Mouse (Mus musculus): ENCODE measurements around the gene Bnip1.

Bnip1 gene

GRCm38 (mm10) chr17:26793068-26793765, 12.4 kb downstream of the Bnip1 start:
- DNase-seq (ENCODE audit: low read depth, low spot score): no peak

- DNase-seq (ENCODE audit: low read depth, low spot score): peak; percentile 47
These were observed 13.9 kb downstream of the Bnip1 start for GRCm38 (mm10) chr17:26794744-26795143.

- no peak for DNase-seq (ENCODE audit: low read depth, low spot score)
These were observed 14.5 kb downstream of the Bnip1 start for GRCm38 (mm10) chr17:26795386-26795785.

DNA sequence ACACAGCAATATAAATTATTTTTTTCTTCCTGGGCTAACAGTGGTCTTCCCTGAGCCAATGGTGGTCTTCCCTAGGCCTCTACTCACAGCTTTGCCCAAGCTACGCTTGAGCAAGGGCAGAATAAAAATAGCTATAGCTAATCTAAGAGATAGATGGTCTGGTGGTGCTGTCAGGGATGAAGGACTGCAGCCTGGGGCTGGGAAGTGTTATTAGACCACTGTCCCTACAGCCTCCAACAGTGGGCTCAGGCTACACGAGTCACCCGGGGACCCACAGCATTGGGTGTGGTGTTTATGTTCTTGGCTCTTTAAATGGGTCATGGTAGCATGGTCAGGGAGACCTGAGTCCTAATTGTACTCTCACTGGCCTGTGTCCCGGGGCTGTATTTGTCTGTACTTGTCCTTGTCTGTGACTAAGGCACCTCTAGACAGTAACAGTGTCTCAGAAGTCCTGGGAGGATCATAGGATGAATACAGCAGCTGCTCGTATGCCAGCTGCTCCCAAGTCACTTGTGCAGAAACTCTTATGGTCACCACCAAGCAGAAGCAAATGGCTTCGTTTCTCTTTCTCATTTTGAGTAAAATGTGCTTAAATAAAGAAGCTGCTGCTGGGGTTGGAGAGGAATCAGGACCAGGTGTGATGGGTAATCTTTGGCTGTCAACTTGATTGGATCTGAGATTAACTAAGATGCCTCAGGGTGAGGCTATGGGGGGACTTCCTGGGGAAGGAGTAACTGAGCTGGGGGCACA, 16.7 kb downstream of the Bnip1 start:
- no peak for DNase-seq (ENCODE audit: low read depth, low spot score)

GRCm38 (mm10) chr17:26802886-26803285, 22.0 kb downstream of the Bnip1 start:
- DNase-seq (ENCODE audit: low read depth, low spot score): no peak

GRCm38 (mm10) chr17:26812607-26813006, 31.7 kb downstream of the Bnip1 start:
- no peak for DNase-seq (ENCODE audit: low read depth, low spot score)

DNA sequence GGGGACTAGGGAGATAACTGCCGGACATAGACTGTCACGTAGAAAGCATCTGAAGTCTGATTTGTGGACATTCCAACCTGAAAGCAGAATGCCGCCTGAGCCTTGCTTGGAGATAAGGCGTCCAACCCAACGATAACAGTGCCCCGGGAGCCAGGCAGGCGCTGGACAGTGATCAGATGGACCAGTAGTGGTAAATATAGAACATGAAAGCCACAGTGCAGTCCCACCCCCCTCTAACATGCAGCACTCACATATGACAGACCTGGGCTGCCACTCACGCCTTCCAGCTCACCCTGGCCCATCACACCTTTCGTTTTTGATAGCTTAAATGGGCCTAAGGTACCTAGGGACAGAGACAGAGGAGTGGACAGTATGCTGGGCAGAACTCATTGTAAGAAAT, 32.6 kb downstream of the Bnip1 start:
- no peak for DNase-seq (ENCODE audit: low read depth, low spot score)

GRCm38 (mm10) chr17:26816810-26817209, 35.9 kb downstream of the Bnip1 start:
- no peak for DNase-seq (ENCODE audit: low read depth, low spot score)

GRCm38 (mm10) chr17:26817776-26818175, 36.9 kb downstream of the Bnip1 start:
- DNase-seq (ENCODE audit: low read depth, low spot score): no peak

DNA sequence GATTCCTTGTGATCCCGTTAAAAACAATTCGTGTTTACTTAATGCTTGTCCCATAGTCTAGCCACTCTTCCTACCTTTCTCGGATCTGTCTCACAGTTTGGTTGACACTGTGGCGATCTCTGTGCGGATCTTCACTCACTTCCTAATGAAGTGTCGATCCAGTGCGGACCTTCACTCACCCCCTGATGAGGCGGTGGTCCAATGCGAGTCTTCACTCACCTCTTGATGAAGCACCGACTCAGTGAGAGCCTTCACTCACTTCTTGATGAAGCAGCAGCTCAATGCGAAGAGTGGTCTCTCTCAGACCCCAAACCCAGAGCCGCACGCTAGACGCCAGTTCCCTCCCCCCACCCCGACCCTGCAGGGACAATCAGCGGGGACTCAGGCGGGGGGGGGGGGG, 45.3 kb downstream of the Bnip1 start:
- no peak for DNase-seq (ENCODE audit: low read depth, low spot score)

DNA sequence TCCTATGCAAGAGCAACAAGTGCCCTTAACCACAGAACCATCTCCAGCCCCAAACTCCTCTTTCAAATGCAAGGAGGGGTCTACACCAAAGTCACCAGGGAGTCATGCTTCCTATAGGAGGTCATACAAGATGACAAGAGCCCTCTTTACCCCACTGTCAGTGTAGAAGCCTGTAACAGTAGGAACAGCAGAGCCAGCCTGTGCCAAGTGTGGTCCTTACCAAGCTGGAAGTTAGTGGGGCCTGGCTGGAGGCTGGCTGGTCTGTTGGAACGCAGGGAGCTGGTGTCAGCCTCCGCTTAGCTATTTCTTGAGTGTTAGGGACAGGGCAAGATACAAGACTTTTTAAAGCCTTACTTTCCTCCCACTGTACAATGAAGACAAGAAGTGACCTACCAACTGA, 52.9 kb downstream of the Bnip1 start:
- DNase-seq (ENCODE audit: low read depth, low spot score): no peak

GRCm38 (mm10) chr17:26834302-26834965, 53.6 kb downstream of the Bnip1 start:
- DNase-seq (ENCODE audit: low read depth, low spot score): no peak

DNA sequence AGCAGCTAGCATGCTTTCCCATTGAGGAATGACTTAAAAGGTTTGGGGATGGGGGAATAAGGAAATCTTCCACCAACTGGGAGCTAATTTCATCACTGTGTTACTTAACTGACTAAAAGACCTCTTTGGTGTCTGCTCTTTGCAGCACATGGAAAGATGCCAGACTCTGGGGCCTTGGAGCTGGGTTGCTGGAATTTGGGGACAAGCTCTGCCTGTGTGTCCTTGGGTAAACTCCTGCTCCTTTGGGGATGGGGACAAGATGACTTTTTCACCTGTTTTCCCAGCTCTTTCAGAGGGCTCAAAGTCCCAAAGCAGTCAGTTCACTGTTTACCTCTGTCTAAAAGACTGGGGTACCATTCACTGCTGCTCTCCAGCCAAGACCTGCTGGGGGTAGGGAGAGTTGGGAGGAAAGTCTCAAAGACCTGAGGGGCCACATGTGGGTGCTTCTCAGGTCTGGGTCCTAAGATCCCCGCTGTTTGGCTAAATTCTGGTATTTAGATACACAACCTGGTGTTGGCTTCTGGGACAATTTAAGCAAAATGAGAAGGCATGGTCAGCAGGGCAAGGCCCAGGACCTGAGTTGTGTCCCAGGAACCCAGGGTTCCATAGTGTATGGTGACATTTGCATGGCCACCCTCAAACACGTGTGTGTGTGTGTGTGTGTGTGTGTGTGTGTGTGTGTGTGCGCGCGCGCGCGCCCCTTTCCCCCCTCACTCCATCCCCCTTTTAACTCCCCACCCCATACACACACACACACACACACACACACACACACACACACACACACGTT, 54.3 kb downstream of the Bnip1 start:
- DNase-seq (ENCODE audit: low read depth, low spot score): no peak

GRCm38 (mm10) chr17:26835956-26836355, 55.1 kb downstream of the Bnip1 start:
- DNase-seq (ENCODE audit: low read depth, low spot score): no peak

- DNase-seq (ENCODE audit: low read depth, low spot score): no peak
These were observed 55.5 kb downstream of the Bnip1 start for GRCm38 (mm10) chr17:26836377-26836776.

GRCm38 (mm10) chr17:26836786-26837545, 56.1 kb downstream of the Bnip1 start:
- no peak for DNase-seq (ENCODE audit: low read depth, low spot score)

- no peak for DNase-seq (ENCODE audit: low read depth, low spot score)
These were observed 56.7 kb downstream of the Bnip1 start for GRCm38 (mm10) chr17:26837546-26837985.

DNA sequence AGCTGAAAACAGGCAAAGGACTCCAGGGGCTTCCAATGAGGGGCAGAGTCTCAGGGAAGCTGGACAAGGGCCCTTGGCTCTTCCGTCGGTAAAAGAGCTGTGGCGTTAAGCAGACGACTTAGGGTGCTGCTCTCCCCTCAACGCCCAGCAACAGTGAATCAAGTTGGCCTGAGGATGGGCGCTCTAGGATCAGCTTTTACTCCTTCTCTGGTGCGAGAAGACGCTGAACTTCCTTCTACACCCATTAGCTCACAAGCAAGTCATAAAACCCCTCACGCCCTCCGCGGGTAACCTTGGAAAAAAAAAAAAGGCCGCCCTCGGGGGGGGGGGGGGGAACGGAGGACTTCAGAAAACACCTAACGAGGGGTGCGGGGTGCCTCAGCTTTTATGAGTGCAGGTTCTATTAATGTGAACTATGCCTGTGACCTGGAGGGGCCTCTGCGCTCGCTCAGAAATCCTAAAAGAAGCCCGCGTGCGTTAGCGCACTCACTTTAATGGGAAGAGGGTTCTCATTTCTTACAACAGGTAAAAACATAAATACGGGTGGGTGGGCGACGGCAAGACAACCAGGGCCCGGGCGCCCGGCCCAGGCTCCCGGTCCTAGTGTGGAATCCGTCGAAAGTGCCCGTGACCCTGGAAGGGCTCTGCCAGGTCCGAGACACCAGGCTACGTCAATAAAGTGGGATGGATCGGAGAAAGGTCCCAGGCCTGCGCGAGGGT, 57.5 kb downstream of the Bnip1 start:
- no peak for DNase-seq (ENCODE audit: low read depth, low spot score)

- DNase-seq (ENCODE audit: low read depth, low spot score): no peak
These were observed 58.2 kb downstream of the Bnip1 start for GRCm38 (mm10) chr17:26838911-26839717.

Data from mesoderm, embryonic 11.5 days (tissue).